9 mouse cellular contexts compared by ENCODE assay signal in genomic region chr4:154549497-154549896, GRCm38 (mm10).
DNase-seq lines count a peak whose midpoint lies in the region; ATAC-seq lines count a peak whose summit lies in the region.
"Had no signal": no experiment of that assay in that cellular context is flagged by ENCODE, and none has a peak within 500 bp of the region (broad histone marks: within the 10 kb centered on the region; RNA-seq: fewer than 3 reads in every experiment).

No protein-coding gene starts in this region.

- H3K36me3 ChIP-seq in heart, embryonic 15.5 days = no peaks in the 10 kb centered on the region
- no peaks in the 10 kb centered on the region for H3K36me3 ChIP-seq in heart, embryonic 11.5 days (ENCODE audit: control insufficient read depth, insufficient read depth, low read length)
- H3K36me3 ChIP-seq in forebrain, embryonic 15.5 days = no peaks in the 10 kb centered on the region
- H3K36me3 ChIP-seq: liver, embryonic 13.5 days had no signal

- peaks cover 52% of the 10 kb centered on the region for H3K4me1 ChIP-seq in heart, embryonic 15.5 days (replicated peaks)
- peaks cover 24% of the 10 kb centered on the region for H3K4me1 ChIP-seq in heart, embryonic 11.5 days (ENCODE audit: control insufficient read depth, insufficient read depth, low read length)
- H3K4me1 ChIP-seq in forebrain, embryonic 15.5 days = peaks cover 81% of the 10 kb centered on the region

- intact Hi-C loops in left cerebral cortex, postnatal 14 days (cut with DNase I) = no loop called here

- WGBS in heart, embryonic 15.5 days = 81% methylated on average over 11 of the region's 11 CpGs
- 79% methylated on average over 11 of the region's 11 CpGs for WGBS in heart, embryonic 11.5 days (ENCODE audit: insufficient replicate concordance)
- WGBS in forebrain, embryonic 15.5 days = 14% methylated on average over 11 of the region's 11 CpGs

- no peaks in the 10 kb centered on the region for H3K27me3 ChIP-seq in heart, embryonic 15.5 days
- H3K27me3 ChIP-seq in heart, embryonic 11.5 days (ENCODE audit: control insufficient read depth, insufficient read depth, low read length) = 0 out of 2 replicates have a peak, but pooled peaks cover 3% of the 10 kb centered on the region
- H3K27me3 ChIP-seq in forebrain, embryonic 15.5 days = no peaks in the 10 kb centered on the region; the same call in 1 of the 2 replicates

- ATAC-seq in heart, embryonic 15.5 days (replicated peaks; ENCODE audit: insufficient number of reproducible peaks, insufficient read depth, low FRiP score, low read depth) = no peak
- no peak for ATAC-seq in heart, embryonic 11.5 days (replicated peaks; ENCODE audit: insufficient number of reproducible peaks, low FRiP score, low TSS enrichment)
- peak; percentile 23; the same call in 1 of the 2 replicates for ATAC-seq in forebrain, embryonic 15.5 days (replicated peaks)
- ATAC-seq in megakaryocyte progenitor cell, adult 5-6 weeks (replicated peaks; ENCODE audit: poor library complexity) = peak; percentile 18

- H3K4me3 ChIP-seq in heart, embryonic 15.5 days = no peak overlapping the region
- H3K4me3 ChIP-seq in heart, embryonic 11.5 days (ENCODE audit: low read depth, low read length) = no peak overlapping the region
- H3K4me3 ChIP-seq in forebrain, embryonic 15.5 days = no peak overlapping the region
- H3K4me3 ChIP-seq: liver, embryonic 13.5 days had no signal

- DNase-seq in brain, adult 2 months (ENCODE audit: low read depth, low spot score) = peak; percentile 3
- DNase-seq in left cerebral cortex, postnatal 14 days (ENCODE audit: low spot score in 2 of 2) = no peak
- DNase-seq in cerebellum, adult 9-11 months = no peak
- no peak for DNase-seq in cerebellum, postnatal 25 days
- DNase-seq: liver, embryonic 13.5 days had no signal

- H3K4me2 ChIP-seq in heart, embryonic 15.5 days = peak overlapping the region; percentile 39
- H3K4me2 ChIP-seq in heart, embryonic 11.5 days = no peak overlapping the region
- H3K4me2 ChIP-seq in forebrain, embryonic 15.5 days (replicated peaks) = peak overlapping the region; percentile 37
- H3K4me2 ChIP-seq: liver, embryonic 13.5 days had no signal

- 0 out of 2 replicates have a peak overlapping the region, but pooled peaks have one; percentile 9 for H3K9ac ChIP-seq in heart, embryonic 15.5 days
- no peak overlapping the region for H3K9ac ChIP-seq in heart, embryonic 11.5 days (ENCODE audit: low read depth, low read length)
- H3K9ac ChIP-seq in forebrain, embryonic 15.5 days (replicated peaks) = peak overlapping the region; percentile 18
- H3K9ac ChIP-seq: liver, embryonic 13.5 days had no signal

- no peaks in the 10 kb centered on the region for H3K9me3 ChIP-seq in heart, embryonic 15.5 days (replicated peaks)
- no peaks in the 10 kb centered on the region for H3K9me3 ChIP-seq in heart, embryonic 11.5 days (replicated peaks; ENCODE audit: control insufficient read depth, low read length)
- H3K9me3 ChIP-seq in forebrain, embryonic 15.5 days = no peaks in the 10 kb centered on the region
- H3K9me3 ChIP-seq: liver, embryonic 13.5 days had no signal

- no peak overlapping the region for H3K27ac ChIP-seq in heart, embryonic 15.5 days
- H3K27ac ChIP-seq in heart, embryonic 11.5 days (ENCODE audit: low read depth, low read length) = no peak overlapping the region
- peak overlapping the region; percentile 84 for H3K27ac ChIP-seq in forebrain, embryonic 15.5 days (replicated peaks)
- H3K27ac ChIP-seq: liver, embryonic 13.5 days had no signal

Comparison
In these comparisons a context has a peak if more than half of its experiments do, and no peak if none do; other contexts are left out.
1. ATAC-seq: peak in forebrain, embryonic 15.5 days (single experiment) and megakaryocyte progenitor cell, adult 5-6 weeks (single experiment); none in heart, embryonic 15.5 days (single experiment) and heart, embryonic 11.5 days (single experiment).